Mouse (Mus musculus) lung, postnatal 0 days (tissue): ENCODE measurements at regions not wholly inside any gene's neighbourhood (a gene's known extent, or its start where the extent isn't known, plus 50 kb on each side); places are given as distances from the start of the nearest gene placed in this dataset.
A peak's percentile ranks its signal among the peaks of the same experiment; 100 is the strongest.

Experiments used
- ATAC-seq: fragments of 200-750 bp; cut with Nextera tagmentation; 2 replicates; pipeline ENCODE4 v1.8.0; 2017; ENCODE audit warnings: moderate library complexity
- DNase-seq: peaks from one replicate; pipeline ENCODE4 v3.0.0-alpha.2; 2016; ENCODE audit warnings: low spot score
- H3K27ac ChIP-seq: fragments of 300-500 bp; sonication (generic); 2 replicates; pipeline ENCODE4 v1.5.1; 2014; ENCODE audit warnings: antibody characterized with exemption, mild to moderate bottlenecking, low read length, mixed read lengths
- H3K27me3 ChIP-seq: fragments of 300-500 bp; sonication (generic); replicated peaks from 2 replicates; pipeline ENCODE4 v1.6.1; 2014; ENCODE audit warnings: low read length, mixed read lengths; ENCODE audit not compliant: insufficient read depth
- H3K36me3 ChIP-seq: fragments of 300-500 bp; sonication (generic); 2 replicates; pipeline ENCODE4 v1.6.1; 2014; ENCODE audit warnings: low read length, mixed read lengths; ENCODE audit not compliant: insufficient read depth
- H3K4me1 ChIP-seq: fragments of 300-500 bp; sonication (generic); 2 replicates; pipeline ENCODE4 v1.6.1; 2014; ENCODE audit warnings: antibody characterized with exemption, low read depth, low read length, mixed read lengths; ENCODE audit not compliant: insufficient read depth
- H3K4me2 ChIP-seq: fragments of 300-500 bp; sonication (generic); replicated peaks from 2 replicates; pipeline ENCODE4 v1.6.1; 2014; ENCODE audit warnings: low read depth, mild to moderate bottlenecking, low read length, moderate library complexity, mixed read lengths
- H3K4me3 ChIP-seq: fragments of 300-500 bp; sonication (generic); 2 replicates; pipeline ENCODE4 v1.5.1; 2014; ENCODE audit warnings: low read depth, low read length
- H3K9ac ChIP-seq: fragments of 300-500 bp; sonication (generic); replicated peaks from 2 replicates; pipeline ENCODE4 v1.6.1; 2014; ENCODE audit warnings: low read depth, mild to moderate bottlenecking
- H3K9me3 ChIP-seq: fragments of 300-500 bp; sonication (generic); 2 replicates; pipeline ENCODE4 v1.6.1; 2016; ENCODE audit warnings: low read length, mixed read lengths
- CTCF ChIP-seq: IDR thresholded peaks from 2 replicates; pipeline ENCODE4 v1.5.1; 2016; ENCODE audit warnings: antibody characterized with exemption, mild to moderate bottlenecking
- EP300 ChIP-seq: IDR thresholded peaks from 2 replicates; pipeline ENCODE4 v1.6.1; 2016; ENCODE audit warnings: antibody characterized with exemption, mild to moderate bottlenecking, control low read depth
- WGBS: fragments of 180-500 bp; shearing (Covaris S2); extraction: QIAGEN DNeasy Blood & Tissue Kit; methylation state at CpG from one replicate; pipeline ENCODE4 v1.1.7; 2014; 5-methylcytosine and 5-hydroxymethylcytosine counted together

GRCm38 (mm10) chr8:116343534-116343933, 161.2 kb upstream of the Dynlrb2 start:
- Histone ChIP-seq H3K9ac (no peak overlapping the region), H3K27ac (no peak overlapping the region), H3K27me3 (no peaks in the 10 kb centered on the region), H3K9me3 (no peaks in the 10 kb centered on the region), H3K4me2 (no peak overlapping the region), H3K4me3 (no peak overlapping the region), H3K4me1 (no peaks in the 10 kb centered on the region), H3K36me3 (no peaks in the 10 kb centered on the region)
- ATAC-seq = no peak
- WGBS = 78% methylated on average over 5 of the region's 5 CpGs
- no peak for DNase-seq
- TF ChIP-seq EP300 (no peak), CTCF (no peak)

- 45% methylated on average over 3 of the region's 3 CpGs for WGBS
- H3K4me2 ChIP-seq = no peak overlapping the region
- no peaks in the 10 kb centered on the region for H3K36me3 ChIP-seq
- no peak for DNase-seq
- H3K27ac ChIP-seq = no peak overlapping the region
- H3K4me3 ChIP-seq = no peak overlapping the region
- no peaks in the 10 kb centered on the region for H3K27me3 ChIP-seq
- ATAC-seq = no peak
- H3K9me3 ChIP-seq = no peaks in the 10 kb centered on the region
- TF ChIP-seq EP300 (no peak), CTCF (no peak)
- no peaks in the 10 kb centered on the region for H3K4me1 ChIP-seq
- H3K9ac ChIP-seq = no peak overlapping the region
Observed at GRCm38 (mm10) chr8:116334772-116335171, 170.0 kb upstream of the Dynlrb2 start.

- 85% methylated on average over 3 of the region's 3 CpGs for WGBS
- Histone ChIP-seq H3K9ac (no peak overlapping the region), H3K36me3 (no peaks in the 10 kb centered on the region), H3K4me2 (no peak overlapping the region), H3K4me1 (no peaks in the 10 kb centered on the region), H3K9me3 (no peaks in the 10 kb centered on the region), H3K27me3 (no peaks in the 10 kb centered on the region), H3K4me3 (no peak overlapping the region), H3K27ac (no peak overlapping the region)
- ATAC-seq = no peak
- no peak for TF ChIP-seq EP300
- no peak for TF ChIP-seq CTCF
- DNase-seq = no peak
Observed at GRCm38 (mm10) chr8:116334101-116334500, 170.7 kb upstream of the Dynlrb2 start.

- WGBS = 85% methylated on average over 13 of the region's 13 CpGs
Observed at GRCm38 (mm10) chr8:116320014-116320680, 184.6 kb upstream of the Dynlrb2 start.

GRCm38 (mm10) chr8:116315410-116315809, 189.4 kb upstream of the Dynlrb2 start:
- no peaks in the 10 kb centered on the region for H3K4me1 ChIP-seq
- no peaks in the 10 kb centered on the region for H3K9me3 ChIP-seq
- no peak overlapping the region for H3K9ac ChIP-seq
- H3K4me3 ChIP-seq = no peak overlapping the region
- DNase-seq = no peak
- peak; percentile 11; the same call in 1 of the 2 replicates for ATAC-seq
- no peaks in the 10 kb centered on the region for H3K27me3 ChIP-seq
- WGBS = 39% methylated on average over 5 of the region's 5 CpGs
- H3K27ac ChIP-seq = no peak overlapping the region
- TF ChIP-seq EP300 = no peak
- TF ChIP-seq CTCF = no peak
- no peaks in the 10 kb centered on the region for H3K36me3 ChIP-seq
- no peak overlapping the region for H3K4me2 ChIP-seq

More at GRCm38 (mm10) chr8:116320014-116320680, 184.6 kb upstream of the Dynlrb2 start:
- H3K27me3 ChIP-seq = no peaks in the 10 kb centered on the region
- no peak overlapping the region for H3K4me2 ChIP-seq
- H3K4me3 ChIP-seq = no peak overlapping the region
- H3K9ac ChIP-seq = no peak overlapping the region
- ATAC-seq (no peak), DNase-seq (no peak)
- H3K36me3 ChIP-seq = no peaks in the 10 kb centered on the region
- H3K9me3 ChIP-seq = no peaks in the 10 kb centered on the region
- TF ChIP-seq EP300 (no peak), CTCF (no peak)
- H3K27ac ChIP-seq = no peak overlapping the region
- no peaks in the 10 kb centered on the region for H3K4me1 ChIP-seq

GRCm38 (mm10) chr8:116314429-116315092, 190.2 kb upstream of the Dynlrb2 start:
- Histone ChIP-seq H3K4me1 (no peaks in the 10 kb centered on the region), H3K9ac (no peak overlapping the region), H3K4me2 (no peak overlapping the region), H3K27me3 (no peaks in the 10 kb centered on the region), H3K9me3 (no peaks in the 10 kb centered on the region), H3K27ac (no peak overlapping the region), H3K36me3 (no peaks in the 10 kb centered on the region), H3K4me3 (no peak overlapping the region)
- 83% methylated on average over 12 of the region's 12 CpGs for WGBS
- DNase-seq (no peak), ATAC-seq (no peak)
- TF ChIP-seq CTCF (no peak), EP300 (no peak)
